Mouse (Mus musculus) myocyte (in vitro differentiated cells): ENCODE results near the gene Ptpn3.

ENCODE experiments used
- E2F4 ChIP-seq: IDR thresholded peaks from one replicate; pipeline ENCODE4 v1.6.1; 2011; ENCODE audit warnings: mild to moderate bottlenecking, control low read depth, moderate library complexity; ENCODE audit not compliant: insufficient read depth
- MYOD1 ChIP-seq, 3 experiments: IDR thresholded peaks; one replicate each; pipeline ENCODE4 v1.6.1; 2011; ENCODE audit warnings: control low read depth in 2 of 3, low read depth in 2 of 3, mild to moderate bottlenecking in 2 of 3, moderate library complexity in 1 of 3; ENCODE audit not compliant: insufficient read length in 2 of 3, control insufficient read depth in 1 of 3
- MYOG ChIP-seq, 3 experiments: IDR thresholded peaks; one replicate each; pipeline ENCODE4 v1.6.1; 2011; ENCODE audit warnings: control low read depth in 2 of 3, low read depth in 2 of 3, mild to moderate bottlenecking in 2 of 3; ENCODE audit not compliant: insufficient read length in 2 of 3, control insufficient read depth in 1 of 3, insufficient read depth in 1 of 3
- POLR2A ChIP-seq: IDR thresholded peaks from one replicate; pipeline ENCODE4 v1.6.1; 2011; ENCODE audit warnings: low read depth, mild to moderate bottlenecking, control low read depth, moderate library complexity; ENCODE audit not compliant: insufficient read length
- TCF12 ChIP-seq: IDR thresholded peaks from one replicate; pipeline ENCODE4 v1.6.1; 2011; ENCODE audit warnings: mild to moderate bottlenecking, control low read depth; ENCODE audit not compliant: poor library complexity, insufficient read depth, severe bottlenecking
- TCF3 ChIP-seq: IDR thresholded peaks from one replicate; pipeline ENCODE4 v1.6.1; 2011; ENCODE audit warnings: low read depth, control low read depth; ENCODE audit not compliant: insufficient read length
- USF1 ChIP-seq: IDR thresholded peaks from one replicate; pipeline ENCODE4 v1.6.1; 2011; ENCODE audit warnings: low read depth, mild to moderate bottlenecking, control low read depth, moderate library complexity

DNA sequence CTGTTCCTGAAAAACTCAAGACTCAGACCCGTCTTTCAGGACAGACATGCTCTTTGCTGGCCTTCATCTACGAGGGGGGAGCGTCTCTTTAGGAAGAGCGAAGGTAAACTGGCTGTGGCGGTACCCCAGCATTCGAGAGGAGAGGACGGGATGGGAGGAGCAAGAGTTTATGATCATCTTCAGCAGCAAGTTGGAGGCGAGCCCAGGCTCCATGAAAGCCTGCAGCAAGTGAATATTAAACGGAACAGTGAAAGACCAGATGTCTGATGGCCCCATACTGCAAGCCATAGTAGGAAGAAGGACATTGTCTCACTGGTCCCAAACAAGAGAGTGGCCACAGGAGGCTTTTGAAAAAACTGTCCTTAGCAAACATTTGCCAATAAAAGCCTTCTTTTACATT, 70.3 kb downstream of the Ptpn3 start:
- TF ChIP-seq USF1 (no peak), POLR2A (no peak), E2F4 (no peak), MYOD1 (IDR thresholded peaks at IDR 0.05; ENCODE audit: control insufficient read depth in 1 of 3, insufficient read length in 2 of 3, low read depth in 2 of 3) (no peak), TCF3 (no peak), TCF12 (no peak), MYOG (IDR thresholded peaks at IDR 0.05; ENCODE audit: control insufficient read depth in 1 of 3, insufficient read depth in 1 of 3, insufficient read length in 2 of 3, low read depth in 2 of 3) (no peak)
